Mouse (Mus musculus) bone marrow, adult 2 months (tissue): ENCODE data around the gene Fam71e1.

Source experiments
- CTCF ChIP-seq: fragments of 200-500 bp; IDR thresholded peaks from 2 replicates; pipeline ENCODE4 v1.5.1; 2011; ENCODE audit warnings: low read length, control low read depth; ENCODE audit not compliant: control insufficient read depth, insufficient read depth
- POLR2A ChIP-seq: fragments of 200-500 bp; IDR thresholded peaks from 2 replicates; pipeline ENCODE4 v1.6.1; 2011; ENCODE audit warnings: low read depth, mild to moderate bottlenecking, control low read depth, low read length, borderline replicate concordance; ENCODE audit not compliant: control insufficient read depth

DNA sequence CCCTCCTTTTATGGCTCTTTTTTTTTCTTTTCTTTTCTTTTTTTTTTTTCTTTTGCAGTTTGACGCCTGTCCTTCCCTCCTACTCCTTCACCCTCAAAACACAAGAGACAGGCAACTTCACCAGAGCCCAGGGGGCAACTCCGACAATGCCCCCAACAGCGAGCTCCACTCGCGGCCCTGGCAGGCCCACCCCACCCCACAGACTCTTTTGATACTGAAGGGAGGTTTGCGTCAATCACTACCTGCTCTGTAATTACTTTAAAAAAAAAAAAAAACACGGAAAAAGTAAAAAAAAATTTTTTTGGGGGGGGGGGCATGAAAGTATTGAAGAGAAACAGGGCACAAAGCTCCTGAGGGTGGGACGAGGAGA lies 33.3 kb upstream of the Fam71e1 start:
- TF ChIP-seq CTCF (no peak), POLR2A (no peak)
